ENCODE assay signal across 8 mouse cellular contexts in genomic region chr12:76405183-76405970, GRCm38 (mm10). TPM values are rescaled to one million over a fixed set of nuclear protein-coding genes. Genes with fewer than 3 reads are reported as not detected.
A peak's percentile ranks its signal among the peaks of the same experiment; 100 is the strongest.
DNase-seq lines count a peak whose midpoint lies in the region; ATAC-seq and TF ChIP-seq lines count a peak whose summit lies in the region.

No protein-coding gene starts in this region.

- in situ Hi-C loops in ES-E14 (cut with MboI; ENCODE audit: low sequenced_read_pairs in 2 of 2, unreplicated experiment in 2 of 2), result no loop called here

- no peak for DNase-seq in ES-E14 (ENCODE audit: low read depth, low spot score)
- DNase-seq in left cerebral cortex, postnatal 25 days (ENCODE audit: low spot score in 2 of 2), result peak; percentile 22 to 51
- peak; percentile 57 for DNase-seq in midbrain, embryonic 14.5 days
- DNase-seq in spleen, postnatal 4 days (ENCODE audit: low spot score in 2 of 2), result peak; percentile 16 to 68
- DNase-seq in MN1 (ENCODE audit: low spot score), result no peak

- H3K9ac ChIP-seq in ES-E14 (ENCODE audit: insufficient read depth, low read depth, low read length, poor library complexity, severe bottlenecking), result no peak overlapping the region; the same call in 1 of the 2 replicates
- H3K9ac ChIP-seq in forebrain, embryonic 13.5 days, result peak overlapping the region; percentile 30; the same call in 1 of the 2 replicates
- H3K9ac ChIP-seq in hindbrain, embryonic 15.5 days, result no peak overlapping the region
- no peak overlapping the region for H3K9ac ChIP-seq in midbrain, embryonic 14.5 days (replicated peaks; ENCODE audit: low read length)

- intact Hi-C loops in left cerebral cortex, postnatal 25 days (cut with DNase I), result loop anchor here (5.0 kb wide), 1 partner anchor 192 kb away; no protein-coding TSS in a partner anchor

- no peak for TF ChIP-seq POLR2A in bone marrow, adult 2 months (IDR thresholded peaks at IDR 0.05; ENCODE audit: borderline replicate concordance, control insufficient read depth, low read depth, low read length)

- H3K9me3 ChIP-seq in ES-E14 (ENCODE audit: control insufficient read depth, insufficient read depth, low read depth, low read length), result no peaks in the 10 kb centered on the region
- no peaks in the 10 kb centered on the region for H3K9me3 ChIP-seq in forebrain, embryonic 13.5 days (replicated peaks)
- H3K9me3 ChIP-seq in hindbrain, embryonic 15.5 days, result no peaks in the 10 kb centered on the region
- no peaks in the 10 kb centered on the region for H3K9me3 ChIP-seq in midbrain, embryonic 14.5 days (ENCODE audit: control insufficient read depth, low read length)

- H3K4me2 ChIP-seq in forebrain, embryonic 13.5 days, result peak overlapping the region; percentile 67
- peak overlapping the region; percentile 85 for H3K4me2 ChIP-seq in hindbrain, embryonic 15.5 days
- H3K4me2 ChIP-seq in midbrain, embryonic 14.5 days (ENCODE audit: low read length), result peak overlapping the region; percentile 58

- peaks cover 2 to 13% of the 10 kb centered on the region in 2 experiments; a peak in 2 of 4 replicates for H3K4me1 ChIP-seq in ES-E14 (ENCODE audit: control insufficient read depth in 2 of 2, insufficient read depth in 2 of 2, low read length in 2 of 2, poor library complexity in 1 of 2)
- peaks cover 2% of the 10 kb centered on the region; the same call in 1 of the 2 replicates for H3K4me1 ChIP-seq in bone marrow, adult 2 months (ENCODE audit: control insufficient read depth, insufficient read depth, low read length)
- peaks cover 26% of the 10 kb centered on the region for H3K4me1 ChIP-seq in forebrain, embryonic 13.5 days
- H3K4me1 ChIP-seq in hindbrain, embryonic 15.5 days (replicated peaks), result peaks cover 24% of the 10 kb centered on the region
- peaks cover 20% of the 10 kb centered on the region; the same call in 1 of the 2 replicates for H3K4me1 ChIP-seq in midbrain, embryonic 14.5 days (ENCODE audit: control insufficient read depth, insufficient read depth, low read length)

- no peaks in the 10 kb centered on the region for H3K36me3 ChIP-seq in ES-E14 (ENCODE audit: control insufficient read depth, insufficient read depth, low read length, poor library complexity, severe bottlenecking)
- H3K36me3 ChIP-seq in forebrain, embryonic 13.5 days (ENCODE audit: poor library complexity, severe bottlenecking), result no peaks in the 10 kb centered on the region
- H3K36me3 ChIP-seq in hindbrain, embryonic 15.5 days, result no peaks in the 10 kb centered on the region
- H3K36me3 ChIP-seq in midbrain, embryonic 14.5 days (ENCODE audit: control insufficient read depth, insufficient read depth, low read length), result no peaks in the 10 kb centered on the region

- 8% methylated on average over 64 of the region's 64 CpGs for WGBS in bone marrow, adult 2 months
- 3% methylated on average over 64 of the region's 64 CpGs for WGBS in forebrain, embryonic 13.5 days
- 4% methylated on average over 64 of the region's 64 CpGs for WGBS in hindbrain, embryonic 15.5 days
- WGBS in midbrain, embryonic 14.5 days, result 4% methylated on average over 64 of the region's 64 CpGs

- H3K4me3 ChIP-seq in ES-E14 (ENCODE audit: insufficient read depth in 1 of 2, low read depth in 1 of 2, low read length in 2 of 2, poor library complexity in 1 of 2, severe bottlenecking in 1 of 2), result peak overlapping the region; percentile 78 to 83
- H3K4me3 ChIP-seq in bone marrow, adult 2 months (replicated peaks; ENCODE audit: control insufficient read depth, low read depth, low read length), result peak overlapping the region; percentile 88
- peak overlapping the region; percentile 60 for H3K4me3 ChIP-seq in forebrain, embryonic 13.5 days
- peak overlapping the region; percentile 70 for H3K4me3 ChIP-seq in hindbrain, embryonic 15.5 days
- peak overlapping the region; percentile 54 for H3K4me3 ChIP-seq in midbrain, embryonic 14.5 days (replicated peaks; ENCODE audit: low read depth, low read length)

- peaks cover 50% of the 10 kb centered on the region for H3K27me3 ChIP-seq in forebrain, embryonic 13.5 days
- peaks cover 45% of the 10 kb centered on the region for H3K27me3 ChIP-seq in hindbrain, embryonic 15.5 days
- H3K27me3 ChIP-seq in midbrain, embryonic 14.5 days (ENCODE audit: control insufficient read depth, insufficient read depth, low read length), result peaks cover 47% of the 10 kb centered on the region

- no peak overlapping the region for H3K27ac ChIP-seq in ES-E14 (ENCODE audit: insufficient read depth, low read depth, low read length, poor library complexity, severe bottlenecking)
- no peak overlapping the region for H3K27ac ChIP-seq in bone marrow, adult 2 months (ENCODE audit: control insufficient read depth, insufficient read depth, low read depth, low read length, poor library complexity)
- no peak overlapping the region for H3K27ac ChIP-seq in forebrain, embryonic 13.5 days
- no peak overlapping the region for H3K27ac ChIP-seq in hindbrain, embryonic 15.5 days (replicated peaks)
- no peak overlapping the region for H3K27ac ChIP-seq in midbrain, embryonic 14.5 days (replicated peaks; ENCODE audit: low read depth, low read length)

- no peak for TF ChIP-seq CTCF in bone marrow, adult 2 months (IDR thresholded peaks at IDR 0.05; ENCODE audit: control insufficient read depth, insufficient read depth, low read length)

- no peak for ATAC-seq in forebrain, embryonic 13.5 days
- no peak for ATAC-seq in hindbrain, embryonic 15.5 days (ENCODE audit: low FRiP score, low read depth)
- ATAC-seq in midbrain, embryonic 14.5 days (ENCODE audit: low FRiP score, low TSS enrichment), result no peak

TF ChIP-seq in ES-E14, 5 proteins besides CTCF, POLR2A, EP300 and RAD21:
- no peak for TF ChIP-seq ZC3H11A (IDR thresholded peaks at IDR 0.05; ENCODE audit: borderline replicate concordance, low read depth, low read length)
- no peak for TF ChIP-seq HCFC1 (IDR thresholded peaks at IDR 0.05; ENCODE audit: borderline replicate concordance, insufficient read depth, low read length)
- TF ChIP-seq CHD2 (IDR thresholded peaks at IDR 0.05; ENCODE audit: low read depth, low read length), result no peak
- no peak for TF ChIP-seq MAFK (IDR thresholded peaks at IDR 0.05; ENCODE audit: insufficient read depth, low read depth, low read length)
- no peak for TF ChIP-seq ZNF384 (IDR thresholded peaks at IDR 0.05; ENCODE audit: low read depth, low read length)

RNA-seq across cellular contexts. Expression of gene Hspa2, which starts 1.4 kb away (rescaled TPM):
- 8.1 and 9.2 TPM in 2 replicates for total RNA-seq in ES-E14 (2012; rRNA removed)
- polyA plus RNA-seq in bone marrow, adult 2 months (2011; ENCODE audit: insufficient read depth, insufficient read length, low replicate concordance, missing spikeins), result 1.3 and 3.0 TPM in 2 replicates
- 4.9 and 5.2 TPM in 2 replicates for polyA plus RNA-seq in forebrain, embryonic 13.5 days (2015; fragmentation: Nextera tagmentation; extraction: Ambion mirVana)
- 7.3 and 8.7 TPM in 2 replicates for polyA plus RNA-seq in hindbrain, embryonic 15.5 days (2015; fragmentation: Nextera tagmentation; extraction: Ambion mirVana)
- total RNA-seq in left cerebral cortex, postnatal 25 days (2021), result 10 to 100 TPM; 61.3 to 67.4 TPM
- 5.1 and 5.3 TPM in 2 replicates for polyA plus RNA-seq in midbrain, embryonic 14.5 days (2014; fragmentation: Nextera tagmentation; extraction: Ambion mirVana)

RNA-seq across cellular contexts. Expression of gene Ppp1r36, which starts 12.0 kb away (rescaled TPM):
- total RNA-seq in ES-E14 (2012; rRNA removed), result 0.54 and 0.69 TPM in 2 replicates
- not detected in 2 replicates for polyA plus RNA-seq in bone marrow, adult 2 months (2011; ENCODE audit: insufficient read depth, insufficient read length, low replicate concordance, missing spikeins)
- 0.71 and 1.2 TPM in 2 replicates for polyA plus RNA-seq in forebrain, embryonic 13.5 days (2015; fragmentation: Nextera tagmentation; extraction: Ambion mirVana)
- 1.6 TPM in 2 replicates for polyA plus RNA-seq in hindbrain, embryonic 15.5 days (2015; fragmentation: Nextera tagmentation; extraction: Ambion mirVana)
- 1 to 10 TPM in 1 of 2 experiments, under 1 TPM in 1; 0.39 to 1.3 TPM for total RNA-seq in left cerebral cortex, postnatal 25 days (2021)
- polyA plus RNA-seq in midbrain, embryonic 14.5 days (2014; fragmentation: Nextera tagmentation; extraction: Ambion mirVana), result 0.34 and 0.50 TPM in 2 replicates

RNA-seq across cellular contexts. Expression of gene Zbtb1, which starts 35.3 kb away (rescaled TPM):
- total RNA-seq in ES-E14 (2012; rRNA removed), result 3.4 and 4.5 TPM in 2 replicates
- polyA plus RNA-seq in bone marrow, adult 2 months (2011; ENCODE audit: insufficient read depth, insufficient read length, low replicate concordance, missing spikeins), result 3.9 and 5.2 TPM in 2 replicates
- 5.5 and 5.6 TPM in 2 replicates for polyA plus RNA-seq in forebrain, embryonic 13.5 days (2015; fragmentation: Nextera tagmentation; extraction: Ambion mirVana)
- polyA plus RNA-seq in hindbrain, embryonic 15.5 days (2015; fragmentation: Nextera tagmentation; extraction: Ambion mirVana), result 3.7 and 3.9 TPM in 2 replicates
- total RNA-seq in left cerebral cortex, postnatal 25 days (2021), result 1 to 10 TPM; 5.3 to 5.4 TPM
- 3.2 and 4.2 TPM in 2 replicates for polyA plus RNA-seq in midbrain, embryonic 14.5 days (2014; fragmentation: Nextera tagmentation; extraction: Ambion mirVana)

RNA-seq across cellular contexts. Expression of gene Zbtb25, which starts 36.0 kb away (rescaled TPM):
- 5.5 and 5.7 TPM in 2 replicates for total RNA-seq in ES-E14 (2012; rRNA removed)
- polyA plus RNA-seq in bone marrow, adult 2 months (2011; ENCODE audit: insufficient read depth, insufficient read length, low replicate concordance, missing spikeins), result 5.5 and 7.8 TPM in 2 replicates
- polyA plus RNA-seq in forebrain, embryonic 13.5 days (2015; fragmentation: Nextera tagmentation; extraction: Ambion mirVana), result 18.4 and 18.5 TPM in 2 replicates
- polyA plus RNA-seq in hindbrain, embryonic 15.5 days (2015; fragmentation: Nextera tagmentation; extraction: Ambion mirVana), result 13.1 and 14.1 TPM in 2 replicates
- 10 to 100 TPM; 19.4 to 20.5 TPM for total RNA-seq in left cerebral cortex, postnatal 25 days (2021)
- 17.0 and 18.2 TPM in 2 replicates for polyA plus RNA-seq in midbrain, embryonic 14.5 days (2014; fragmentation: Nextera tagmentation; extraction: Ambion mirVana)

Comparison
In these comparisons a context has a peak if more than half of its experiments do, and no peak if none do; other contexts are left out.
1. DNase-seq: peak in left cerebral cortex, postnatal 25 days (2 of 2), midbrain, embryonic 14.5 days (single experiment) and spleen, postnatal 4 days (2 of 2); none in ES-E14 (single experiment) and MN1 (single experiment).
2. Peak in every context shown above with its lines, with median percentiles within 50 percentile points of each other: H3K4me3 ChIP-seq and H3K4me2 ChIP-seq.